Mouse (Mus musculus) erythroid progenitor cell, adult 5-6 weeks (primary cell): ENCODE results near the gene Plvap. TPM values are rescaled to one million over a fixed set of nuclear protein-coding genes. Genes with fewer than 3 reads are reported as not detected.
A peak's percentile ranks its signal among the peaks of the same experiment; 100 is the strongest.

Experiments used
- ATAC-seq: replicated peaks from 2 replicates; pipeline ENCODE4 v1.8.0; 2016; ENCODE audit warnings: moderate number of reproducible peaks, mild to moderate bottlenecking, moderate TSS enrichment, inconsistent platforms; ENCODE audit not compliant: poor library complexity, low FRiP score, severe bottlenecking
- total RNA-seq, 2 experiments: library from RNA; stranded (forward) in 1 of 2; stranded (reverse) in 1 of 2; fragments of 150-400 nt in 1 of 2; fragments of 186-747, 209-891 nt in 1 of 2; gene quantifications; 2 replicates each; pipeline versions ENCODE4 v1.2.3 to v1.2.4; 2015 to 2017; ENCODE audit warnings: low replicate concordance in 2 of 2

Gene Plvap
- total RNA-seq, 2 experiments from 2014 or later, result not detected

DNA sequence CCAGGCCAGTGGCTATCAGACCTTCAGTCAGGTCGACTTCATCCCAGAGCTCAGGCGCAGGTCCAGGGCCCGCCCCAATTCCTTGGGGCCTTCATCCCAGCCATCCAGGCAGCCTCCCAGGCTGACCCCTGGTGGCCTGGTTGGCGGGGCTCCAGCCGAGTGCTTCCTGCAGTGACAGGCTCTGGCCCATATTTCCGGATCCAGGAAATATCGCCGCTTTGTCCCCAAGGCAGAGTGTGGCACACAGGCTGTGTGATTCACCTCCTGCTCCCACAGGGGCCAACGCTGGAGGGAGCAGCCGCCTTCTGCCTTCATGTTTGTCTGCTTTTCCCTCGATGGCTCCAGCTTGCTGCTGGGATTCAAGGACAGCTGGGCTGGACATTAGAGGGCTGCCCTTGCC is 15.1 kb downstream of the Plvap start:
- ATAC-seq, result no peak

DNA sequence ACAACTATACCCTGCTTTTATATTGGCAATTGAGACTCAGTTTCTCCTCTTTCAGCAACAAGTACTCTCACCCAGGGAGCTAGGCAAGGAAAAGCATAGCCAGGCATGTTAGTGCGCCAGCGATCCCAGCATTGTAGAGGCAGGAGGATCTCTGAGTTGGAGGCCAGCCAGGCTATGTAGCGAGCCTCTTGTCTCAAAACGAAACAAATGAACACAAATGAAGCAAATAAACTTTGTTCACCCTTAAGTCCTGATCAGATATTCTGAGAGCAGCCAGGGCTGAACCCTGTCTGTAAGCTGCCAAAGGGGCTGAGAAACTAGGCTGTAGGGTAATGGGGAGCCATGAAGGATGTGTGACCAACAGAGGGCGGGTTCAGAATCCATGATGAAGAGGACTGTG is 15.7 kb downstream of the Plvap start:
- no peak for ATAC-seq

GRCm38 (mm10) chr8:71495039-71495438 is 16.5 kb downstream of the Plvap start:
- peak; percentile 75 for ATAC-seq

GRCm38 (mm10) chr8:71488454-71488853 is 23.1 kb downstream of the Plvap start:
- ATAC-seq, result peak; percentile 90

DNA sequence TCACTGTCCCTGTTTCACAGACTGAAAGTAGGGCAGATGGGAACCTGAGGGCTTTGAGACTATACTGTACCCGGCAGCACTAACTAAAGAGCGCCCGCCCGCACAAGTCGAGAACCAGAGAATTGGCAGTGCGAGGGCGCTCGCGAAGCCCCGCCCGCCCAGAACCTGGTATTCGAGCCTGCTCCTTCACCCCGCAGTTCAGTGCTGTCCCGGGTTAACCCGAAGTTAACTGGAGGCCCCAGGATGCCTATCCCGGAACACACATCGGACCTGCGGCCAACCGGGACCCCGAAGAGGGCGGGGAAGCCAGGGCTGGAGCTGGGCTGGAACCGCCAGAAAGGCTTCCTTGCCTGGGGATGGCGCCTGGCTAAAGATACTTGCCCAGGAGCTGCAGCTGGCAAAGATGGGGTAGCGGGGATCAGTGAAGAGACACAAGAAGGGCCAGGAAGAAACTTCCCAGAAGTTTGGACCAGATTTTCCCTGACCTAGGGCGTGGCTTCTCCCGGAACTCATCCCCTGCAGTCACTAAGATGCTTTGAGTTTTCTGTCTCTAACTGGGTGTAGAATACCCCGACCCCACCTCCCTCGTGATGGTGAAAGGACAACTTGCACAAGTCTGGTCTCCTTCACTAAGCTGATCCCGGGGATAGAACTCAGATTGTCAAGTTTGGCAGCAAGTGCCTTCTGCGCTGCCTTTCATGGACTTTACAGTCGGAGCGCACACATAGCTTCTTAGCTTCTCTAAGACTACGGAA is 23.7 kb downstream of the Plvap start, which contains the start of gene Gtpbp3:
Gene Gtpbp3 (plus strand): TSS at position 413 of the 755 bp plus-strand sequence.
- peak; percentile 60 for ATAC-seq

DNA sequence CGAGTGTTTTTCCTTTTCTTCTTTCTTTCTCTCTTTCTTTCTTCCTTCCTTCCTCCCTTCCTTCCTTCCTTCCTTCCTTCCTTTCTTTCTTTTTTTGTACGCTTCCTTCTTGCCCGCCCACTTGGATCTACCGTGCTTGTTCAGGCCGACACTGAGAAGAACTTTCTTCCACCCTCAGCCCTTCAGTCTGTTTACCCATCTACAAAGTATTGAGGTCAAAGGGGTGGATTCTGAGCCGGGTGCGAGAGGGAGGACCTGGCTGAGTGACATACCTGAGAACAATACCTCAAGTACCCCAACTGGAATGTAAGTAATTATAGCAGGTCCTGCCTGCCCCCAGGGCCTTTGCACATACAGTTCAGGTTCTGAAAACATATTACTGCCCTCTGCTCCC is 25.4 kb downstream of the Plvap start:
- ATAC-seq, result no peak

DNA sequence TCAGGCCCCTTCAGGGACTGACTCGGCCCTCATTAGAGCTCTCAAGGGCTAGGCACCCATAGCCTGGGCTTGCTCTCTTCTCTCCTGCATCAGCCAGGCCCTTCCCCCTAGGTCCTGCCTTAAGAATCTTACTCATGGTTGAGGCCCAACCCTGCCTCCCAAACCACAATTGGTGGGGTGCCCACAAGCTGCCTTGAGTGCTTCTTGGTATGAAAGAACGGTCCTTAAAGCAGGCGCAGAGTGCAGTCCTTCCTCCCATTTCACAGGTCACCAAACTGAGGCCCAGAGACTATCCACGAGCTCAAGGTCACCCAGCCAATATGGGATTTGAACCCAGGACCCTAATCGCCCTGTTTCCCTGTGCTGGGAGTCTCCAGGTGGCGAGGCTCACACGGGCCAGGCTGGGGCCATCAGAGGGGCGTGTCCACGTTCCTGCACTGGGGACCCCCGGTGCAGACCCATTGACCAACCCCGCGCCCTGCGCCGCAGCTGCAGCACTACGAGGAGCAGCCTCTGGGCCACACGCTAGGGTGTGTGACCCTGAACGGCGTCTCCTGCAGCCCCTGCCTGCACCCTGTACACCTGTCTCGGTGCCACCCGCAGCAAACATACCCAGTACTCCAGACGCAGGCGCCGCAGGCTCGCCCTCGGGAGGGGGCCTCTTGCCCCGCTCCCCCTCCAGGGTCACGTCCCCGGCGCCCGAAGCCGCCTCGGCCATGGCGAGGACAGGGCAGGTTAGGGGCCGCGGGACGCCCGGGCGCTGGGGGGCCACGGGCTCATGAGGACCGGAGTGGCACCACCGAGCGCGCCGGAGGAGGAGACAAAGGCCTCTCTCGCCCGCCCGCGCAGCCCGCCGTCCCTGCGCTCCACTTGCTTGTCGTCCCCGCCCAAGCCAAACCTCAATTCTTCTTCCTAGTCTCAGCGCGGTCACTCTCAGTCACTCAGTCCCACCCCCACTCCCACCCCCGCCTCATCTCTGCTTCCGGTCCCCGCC is 26.1 kb downstream of the Plvap start, which contains the start of gene Ano8:
Gene Ano8 (minus strand): TSS at position 822 of the 994 bp plus-strand sequence.
- no peak for ATAC-seq

DNA sequence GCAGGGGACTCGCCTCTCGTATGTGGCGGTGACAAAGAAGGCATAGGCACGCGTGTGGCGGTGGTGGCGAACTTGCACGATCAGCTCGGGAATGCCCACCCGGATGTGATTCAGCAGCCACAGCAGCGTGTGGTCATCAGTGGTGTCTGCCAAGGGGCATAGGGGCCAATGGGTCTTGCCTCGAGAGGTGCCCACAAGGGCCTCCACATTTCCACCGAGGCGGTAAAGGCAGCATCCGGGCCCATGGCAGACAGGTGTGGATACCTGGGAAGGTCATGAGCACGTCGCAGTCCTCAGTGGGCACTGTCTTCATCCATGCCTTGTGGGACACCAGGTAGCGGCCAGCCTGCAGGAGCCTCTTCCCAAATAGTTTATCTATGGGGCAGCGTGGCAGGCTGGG is 26.8 kb downstream of the Plvap start:
- ATAC-seq, result no peak

DNA sequence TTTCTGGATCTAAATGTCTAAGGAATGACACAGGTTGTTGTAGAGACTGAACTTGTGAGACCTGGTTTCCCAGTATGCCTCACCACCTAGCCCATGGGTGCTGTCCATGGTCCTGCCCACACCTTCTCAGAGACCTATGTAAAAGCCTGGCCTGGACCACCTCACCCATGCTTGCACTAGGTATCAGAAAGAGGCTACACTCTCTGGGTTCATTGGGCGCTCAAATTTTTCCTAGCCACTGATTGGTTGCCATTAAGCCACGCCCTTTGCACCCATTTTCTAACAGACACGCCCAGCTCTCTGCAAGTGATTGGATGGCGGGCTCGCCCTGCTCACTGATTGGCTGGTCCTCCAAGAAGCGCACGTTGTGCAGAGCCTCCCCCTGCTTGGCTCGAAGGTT is 27.6 kb downstream of the Plvap start:
- ATAC-seq, result no peak

DNA sequence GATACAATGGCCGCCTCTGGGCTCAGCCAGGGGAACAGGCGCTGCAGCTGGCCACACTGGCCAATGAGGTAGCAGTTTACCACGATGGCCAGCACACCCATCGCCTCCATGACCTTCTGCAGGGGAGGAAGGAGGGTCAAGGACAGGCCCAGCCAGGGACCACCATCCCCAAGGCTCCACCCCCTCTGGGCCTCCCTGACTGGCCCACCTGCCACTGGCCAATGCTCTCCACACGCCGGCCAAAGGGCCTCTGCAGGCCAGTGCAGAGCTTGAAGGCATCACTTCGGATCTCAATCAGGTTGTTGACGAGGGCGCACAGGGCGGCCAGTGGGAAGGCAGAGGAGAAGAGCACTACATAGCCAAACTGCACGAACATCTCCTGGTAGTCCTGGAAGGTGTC is 32.6 kb downstream of the Plvap start:
- ATAC-seq, result no peak

DNA sequence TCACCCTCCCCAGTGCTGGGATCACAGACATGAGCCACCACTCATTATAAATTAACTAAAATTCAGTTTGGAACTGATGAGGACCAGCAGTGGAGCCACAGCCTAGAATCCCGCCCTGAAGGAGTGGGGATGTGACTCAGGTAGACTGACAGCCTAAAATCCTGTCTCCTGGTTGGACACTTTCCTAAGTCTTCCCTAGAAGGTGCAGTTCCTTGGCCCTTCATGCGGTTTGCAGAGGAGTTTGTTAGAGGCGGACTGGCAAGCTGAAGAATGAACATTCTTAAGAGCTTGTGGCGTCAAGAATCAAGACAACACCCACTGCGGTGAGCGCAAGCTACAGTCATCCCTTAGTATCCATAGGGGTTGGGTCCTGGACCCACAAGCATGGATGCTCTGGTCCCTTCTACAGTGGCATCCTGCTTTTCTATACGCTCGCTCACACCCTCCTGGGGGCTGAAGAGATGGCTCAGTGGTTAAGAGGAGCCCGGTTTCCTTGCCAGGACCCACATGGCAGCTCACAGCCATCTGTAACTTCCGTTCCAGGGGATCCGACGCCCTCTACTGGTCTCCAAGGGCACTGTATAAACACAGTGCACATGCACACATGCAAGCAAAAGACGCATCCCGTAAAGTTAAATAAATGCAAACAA is 34.2 kb downstream of the Plvap start:
- ATAC-seq, result no peak

DNA sequence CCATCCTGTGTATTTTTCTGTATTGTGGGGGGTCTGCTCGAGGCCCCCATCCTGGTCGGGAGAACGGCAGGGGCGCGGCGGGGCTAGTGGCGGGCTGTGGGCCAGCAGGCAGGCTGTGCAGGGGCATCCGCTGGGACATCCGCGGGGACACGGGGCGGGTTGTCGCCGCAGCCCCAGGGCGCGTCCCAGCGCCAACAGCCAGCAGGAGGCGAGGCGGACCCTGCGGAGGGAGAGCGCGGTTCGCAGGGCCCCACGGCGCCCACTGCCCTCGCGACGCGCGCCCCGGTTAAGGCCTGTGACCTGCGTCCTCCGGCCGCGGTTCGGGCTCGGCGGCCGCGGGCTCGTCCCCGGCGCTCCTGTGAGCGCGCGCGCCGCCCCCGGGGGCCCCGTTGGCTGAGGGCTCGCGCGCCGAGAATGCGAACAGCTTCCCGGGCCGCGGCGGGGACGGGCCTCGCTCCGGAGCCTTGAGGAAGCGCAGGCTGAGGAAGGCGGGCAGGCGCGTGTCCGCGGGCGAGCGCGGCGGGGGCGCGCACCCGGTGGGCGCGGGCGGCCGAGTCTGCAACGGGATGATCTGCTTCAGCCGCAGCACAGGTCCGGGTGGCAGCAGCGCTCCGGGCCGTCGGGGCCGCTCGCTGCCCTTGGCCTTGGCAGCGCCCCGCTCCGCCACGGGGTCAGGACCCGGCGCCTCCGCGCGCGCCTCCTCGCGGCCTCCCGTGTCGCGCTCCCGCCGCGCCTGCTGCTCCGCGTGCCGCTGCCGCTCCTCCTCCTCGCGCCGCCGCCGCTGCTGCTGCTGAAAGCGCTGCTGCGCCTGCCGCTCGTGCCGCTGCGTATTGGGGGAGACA is 35.2 kb downstream of the Plvap start:
- ATAC-seq, result peak; percentile 48

GRCm38 (mm10) chr8:71475702-71476075 is 35.9 kb downstream of the Plvap start:
- ATAC-seq, result no peak

DNA sequence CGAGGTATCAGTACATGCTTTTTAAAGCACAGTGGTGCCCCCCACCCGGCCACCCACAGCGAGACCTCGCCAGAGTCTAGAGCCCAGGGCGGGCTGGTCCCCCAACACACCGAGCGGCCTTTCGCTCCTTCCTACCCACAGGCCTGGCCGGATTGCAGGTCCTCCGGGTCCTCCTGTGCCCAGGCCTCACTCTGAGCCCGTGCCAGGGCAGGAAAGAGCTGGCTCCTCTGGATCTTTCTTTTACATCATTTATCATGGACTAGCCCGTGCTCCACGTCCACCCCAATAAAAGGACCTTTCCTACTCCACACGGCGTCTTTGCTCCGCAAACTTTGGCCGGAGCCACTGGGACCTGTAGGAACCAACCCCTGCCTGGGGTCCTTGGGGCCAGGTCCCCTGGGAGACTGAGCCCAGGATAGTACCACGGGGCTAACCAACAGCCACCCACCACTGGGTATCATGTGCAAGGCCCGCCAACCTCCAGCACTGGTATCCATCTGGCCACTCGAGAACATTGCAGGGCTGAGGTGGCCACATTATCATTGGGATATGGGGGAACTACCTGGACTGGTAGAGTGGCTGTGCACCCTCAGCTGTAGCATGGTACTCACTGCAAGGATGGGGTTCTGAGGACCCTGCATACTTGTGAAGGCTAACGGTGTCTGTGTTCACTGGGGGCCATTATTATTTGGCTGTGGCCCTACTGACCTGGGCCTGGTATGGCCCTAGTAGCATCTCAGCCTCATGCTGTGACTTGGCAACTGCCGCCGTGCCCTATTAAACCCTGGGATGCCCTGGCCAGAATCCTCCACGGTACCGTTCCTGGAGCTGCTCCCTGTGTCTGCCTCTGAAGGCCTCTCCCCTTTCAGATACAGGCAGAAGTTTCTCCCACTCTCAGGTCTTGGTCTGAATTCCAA is 36.5 kb downstream of the Plvap start:
- ATAC-seq, result no peak

DNA sequence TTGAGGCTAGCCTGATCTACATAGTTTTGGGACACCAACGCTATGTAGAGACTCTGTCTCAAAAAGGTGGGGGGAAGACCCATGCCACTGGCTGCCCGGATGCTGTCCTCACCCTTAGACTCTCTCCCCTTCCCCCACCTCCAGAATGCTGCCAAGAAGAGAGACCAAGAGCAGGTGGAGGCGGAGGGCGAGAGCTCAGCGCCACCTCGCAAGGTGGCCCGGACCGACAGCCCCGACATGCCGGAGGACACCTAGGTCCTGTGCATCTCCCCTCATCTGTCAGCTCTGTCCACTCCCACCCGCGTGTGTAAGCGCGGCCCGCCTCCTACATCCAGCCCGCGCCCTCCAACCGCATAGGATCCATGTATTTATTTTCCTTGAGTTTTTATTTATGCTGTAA is 37.2 kb downstream of the Plvap start:
- no peak for ATAC-seq

GRCm38 (mm10) chr8:71472601-71473386 is 38.8 kb downstream of the Plvap start:
- ATAC-seq, result no peak

DNA sequence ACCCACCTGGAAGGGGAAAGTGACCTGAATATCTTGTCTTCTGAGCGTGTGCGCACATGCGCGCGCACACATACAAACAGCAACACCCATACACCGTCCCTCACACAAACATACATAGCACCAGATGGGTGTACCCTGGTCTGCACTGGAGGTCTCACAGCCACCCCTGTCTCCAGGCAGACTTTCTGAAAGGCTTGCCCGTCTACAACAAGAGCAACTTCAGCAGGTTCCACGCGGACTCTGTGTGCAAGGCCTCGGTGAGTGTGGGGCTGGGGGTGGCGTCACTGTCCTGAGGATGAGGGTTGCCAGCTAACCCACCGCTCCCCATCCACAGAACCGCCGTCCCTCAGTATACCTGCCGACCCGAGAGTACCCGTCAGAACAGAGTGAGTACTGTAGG is 39.7 kb downstream of the Plvap start:
- ATAC-seq, result no peak

- ATAC-seq, result no peak
Measured at GRCm38 (mm10) chr8:71470913-71471255, 40.7 kb downstream of the Plvap start.
